Mouse (Mus musculus): Measurements from ENCODE around the gene Aprt. TPM values are rescaled to one million over a fixed set of nuclear protein-coding genes. Genes with fewer than 3 reads are reported as not detected.
A peak's percentile ranks its signal among the peaks of the same experiment; 100 is the strongest.
"Not testable (repeated sequence)": the region's sequence is repeated elsewhere in the genome, so short reads cannot be mapped to it uniquely, and the experiment has no call there.

Gene Aprt
- polyA plus RNA-seq, 1 experiment from 2014 or later, result 195 TPM

- peak overlapping the region; percentile 86 for H3K9ac ChIP-seq (ENCODE audit: low read length)
- H3K9me3 ChIP-seq (ENCODE audit: control insufficient read depth, low read length), result no peaks in the 10 kb centered on the region
- WGBS, result 45% methylated on average over 10 of the region's 10 CpGs
- no peaks in the 10 kb centered on the region for H3K27me3 ChIP-seq (ENCODE audit: control insufficient read depth, insufficient read depth, low read length)
- peak overlapping the region; percentile 66; the same call in 1 of the 2 replicates for H3K4me3 ChIP-seq (ENCODE audit: low read depth, low read length)
- ATAC-seq (ENCODE audit: low FRiP score) (peak; percentile 15), DNase-seq (ENCODE audit: low spot score, missing footprints) (no peak)
- peaks cover 5% of the 10 kb centered on the region for H3K36me3 ChIP-seq (ENCODE audit: control insufficient read depth, insufficient read depth, low read length)
- H3K27ac ChIP-seq (ENCODE audit: low read depth, low read length), result no peak overlapping the region
- peak overlapping the region; percentile 84 for H3K4me2 ChIP-seq
- peaks cover 22% of the 10 kb centered on the region for H3K4me1 ChIP-seq (ENCODE audit: control insufficient read depth, insufficient read depth, low read length)
Observed at GRCm38 (mm10) chr8:122577116-122577515, 407 bp upstream of the Aprt start.

GRCm38 (mm10) chr8:122575735-122576647 is 718 bp downstream of the Aprt start:
- Histone ChIP-seq H3K4me3 (ENCODE audit: low read depth, low read length) (peak overlapping the region; percentile 66), H3K4me2 (peak overlapping the region; percentile 84), H3K27ac (ENCODE audit: low read depth, low read length) (no peak overlapping the region), H3K9ac (ENCODE audit: low read length) (peak overlapping the region; percentile 86), H3K4me1 (ENCODE audit: control insufficient read depth, insufficient read depth, low read length) (peaks cover 22% of the 10 kb centered on the region), H3K27me3 (ENCODE audit: control insufficient read depth, insufficient read depth, low read length) (no peaks in the 10 kb centered on the region), H3K36me3 (ENCODE audit: control insufficient read depth, insufficient read depth, low read length) (peaks cover 16% of the 10 kb centered on the region), H3K9me3 (ENCODE audit: control insufficient read depth, low read length) (no peaks in the 10 kb centered on the region)
- ATAC-seq (ENCODE audit: low FRiP score) (peak; percentile 6; the same call in 1 of the 2 replicates), DNase-seq (ENCODE audit: low spot score, missing footprints) (peak; percentile 97)
- 20% methylated on average over 21 of the region's 21 CpGs for WGBS

- Histone ChIP-seq H3K4me1 (ENCODE audit: control insufficient read depth, insufficient read depth, low read length) (peaks cover 22% of the 10 kb centered on the region), H3K9me3 (ENCODE audit: control insufficient read depth, low read length) (no peaks in the 10 kb centered on the region), H3K27me3 (ENCODE audit: control insufficient read depth, insufficient read depth, low read length) (no peaks in the 10 kb centered on the region), H3K4me2 (peak overlapping the region; percentile 2; the same call in 1 of the 2 replicates), H3K36me3 (ENCODE audit: control insufficient read depth, insufficient read depth, low read length) (peaks cover 17% of the 10 kb centered on the region), H3K27ac (ENCODE audit: low read depth, low read length) (no peak overlapping the region), H3K9ac (ENCODE audit: low read length) (no peak overlapping the region), H3K4me3 (ENCODE audit: low read depth, low read length) (no peak overlapping the region)
- WGBS, result 75% methylated on average over 8 of the region's 8 CpGs
- ATAC-seq (ENCODE audit: low FRiP score), result no peak
- no peak for DNase-seq (ENCODE audit: low spot score, missing footprints)
Observed at GRCm38 (mm10) chr8:122575286-122575685, 1.4 kb downstream of the Aprt start.

- Histone ChIP-seq H3K9ac (ENCODE audit: low read length) (no peak overlapping the region), H3K4me1 (ENCODE audit: control insufficient read depth, insufficient read depth, low read length) (peaks cover 23% of the 10 kb centered on the region), H3K27ac (ENCODE audit: low read depth, low read length) (no peak overlapping the region), H3K27me3 (ENCODE audit: control insufficient read depth, insufficient read depth, low read length) (no peaks in the 10 kb centered on the region), H3K4me2 (no peak overlapping the region; the same call in 1 of the 2 replicates), H3K9me3 (ENCODE audit: control insufficient read depth, low read length) (no peaks in the 10 kb centered on the region), H3K36me3 (ENCODE audit: control insufficient read depth, insufficient read depth, low read length) (peaks cover 22% of the 10 kb centered on the region), H3K4me3 (ENCODE audit: low read depth, low read length) (no peak overlapping the region)
- WGBS, result 51% methylated on average over 10 of the region's 10 CpGs
- DNase-seq (ENCODE audit: low spot score, missing footprints) (peak; percentile 82), ATAC-seq (ENCODE audit: low FRiP score) (no peak)
Observed at GRCm38 (mm10) chr8:122574667-122575251, 1.9 kb downstream of the Aprt start.

- H3K4me2 ChIP-seq, result no peak overlapping the region
- peaks cover 26% of the 10 kb centered on the region for H3K36me3 ChIP-seq (ENCODE audit: control insufficient read depth, insufficient read depth, low read length)
- peaks cover 28% of the 10 kb centered on the region for H3K4me1 ChIP-seq (ENCODE audit: control insufficient read depth, insufficient read depth, low read length)
- H3K4me3 ChIP-seq (ENCODE audit: low read depth, low read length), result no peak overlapping the region
- 71% methylated on average over 3 of the region's 3 CpGs for WGBS
- H3K27me3 ChIP-seq (ENCODE audit: control insufficient read depth, insufficient read depth, low read length), result no peaks in the 10 kb centered on the region
- no peak for ATAC-seq (ENCODE audit: low FRiP score)
- no peak overlapping the region for H3K9ac ChIP-seq (ENCODE audit: low read length)
- no peak for DNase-seq (ENCODE audit: low spot score, missing footprints)
- no peaks in the 10 kb centered on the region for H3K9me3 ChIP-seq (ENCODE audit: control insufficient read depth, low read length)
- H3K27ac ChIP-seq (ENCODE audit: low read depth, low read length), result no peak overlapping the region
Observed at GRCm38 (mm10) chr8:122574264-122574663, 2.4 kb downstream of the Aprt start.

GRCm38 (mm10) chr8:122573577-122573976 is 3.1 kb downstream of the Aprt start:
- DNase-seq (ENCODE audit: low spot score, missing footprints), result peak; percentile 83
- Histone ChIP-seq H3K4me3 (ENCODE audit: low read depth, low read length) (no peak overlapping the region), H3K4me2 (no peak overlapping the region), H3K9me3 (ENCODE audit: control insufficient read depth, low read length) (no peaks in the 10 kb centered on the region), H3K36me3 (ENCODE audit: control insufficient read depth, insufficient read depth, low read length) (peaks cover 26% of the 10 kb centered on the region), H3K9ac (ENCODE audit: low read length) (no peak overlapping the region), H3K4me1 (ENCODE audit: control insufficient read depth, insufficient read depth, low read length) (peaks cover 35% of the 10 kb centered on the region), H3K27me3 (ENCODE audit: control insufficient read depth, insufficient read depth, low read length) (no peaks in the 10 kb centered on the region), H3K27ac (ENCODE audit: low read depth, low read length) (0 out of 2 replicates have a peak overlapping the region, but pooled peaks have one; percentile 25)
- no peak for ATAC-seq (ENCODE audit: low FRiP score)
- 54% methylated on average over 9 of the region's 9 CpGs for WGBS

- not testable (repeated sequence) for DNase-seq (ENCODE audit: low spot score, missing footprints); H3K9me3 ChIP-seq (ENCODE audit: control insufficient read depth, low read length); H3K27me3 ChIP-seq (ENCODE audit: control insufficient read depth, insufficient read depth, low read length); ATAC-seq (ENCODE audit: low FRiP score); H3K4me3 ChIP-seq (ENCODE audit: low read depth, low read length); H3K9ac ChIP-seq (ENCODE audit: low read length); H3K4me2 ChIP-seq
- H3K27ac ChIP-seq (ENCODE audit: low read depth, low read length), result 0 out of 2 replicates have a peak overlapping the region, but pooled peaks have one; percentile 25
- H3K4me1 ChIP-seq (ENCODE audit: control insufficient read depth, insufficient read depth, low read length), result peaks cover 35% of the 10 kb centered on the region
- peaks cover 26% of the 10 kb centered on the region for H3K36me3 ChIP-seq (ENCODE audit: control insufficient read depth, insufficient read depth, low read length)
- 31% methylated on average over 4 of the region's 4 CpGs for WGBS
Observed at GRCm38 (mm10) chr8:122573176-122573575, 3.5 kb downstream of the Aprt start.

- ATAC-seq (ENCODE audit: low FRiP score), result no peak
- Histone ChIP-seq H3K4me3 (ENCODE audit: low read depth, low read length) (no peak overlapping the region), H3K4me2 (no peak overlapping the region), H3K27ac (ENCODE audit: low read depth, low read length) (no peak overlapping the region), H3K27me3 (ENCODE audit: control insufficient read depth, insufficient read depth, low read length) (no peaks in the 10 kb centered on the region), H3K36me3 (ENCODE audit: control insufficient read depth, insufficient read depth, low read length) (peaks cover 26% of the 10 kb centered on the region), H3K4me1 (ENCODE audit: control insufficient read depth, insufficient read depth, low read length) (peaks cover 35% of the 10 kb centered on the region), H3K9ac (ENCODE audit: low read length) (no peak overlapping the region), H3K9me3 (ENCODE audit: control insufficient read depth, low read length) (no peaks in the 10 kb centered on the region)
- 90% methylated on average over 3 of the region's 3 CpGs for WGBS
- DNase-seq (ENCODE audit: low spot score, missing footprints), result no peak
Observed at GRCm38 (mm10) chr8:122572751-122573150, 4.0 kb downstream of the Aprt start.

GRCm38 (mm10) chr8:122571750-122572267 is 4.9 kb downstream of the Aprt start:
- peaks cover 26% of the 10 kb centered on the region for H3K36me3 ChIP-seq (ENCODE audit: control insufficient read depth, insufficient read depth, low read length)

More at GRCm38 (mm10) chr8:122571750-122572267, 4.9 kb downstream of the Aprt start:
- Histone ChIP-seq H3K4me3 (ENCODE audit: low read depth, low read length) (no peak overlapping the region), H3K4me1 (ENCODE audit: control insufficient read depth, insufficient read depth, low read length) (peaks cover 38% of the 10 kb centered on the region), H3K9ac (ENCODE audit: low read length) (no peak overlapping the region), H3K4me2 (no peak overlapping the region), H3K9me3 (ENCODE audit: control insufficient read depth, low read length) (no peaks in the 10 kb centered on the region), H3K27me3 (ENCODE audit: control insufficient read depth, insufficient read depth, low read length) (no peaks in the 10 kb centered on the region), H3K27ac (ENCODE audit: low read depth, low read length) (no peak overlapping the region)
- 96% methylated on average over 17 of the region's 17 CpGs for WGBS
- DNase-seq (ENCODE audit: low spot score, missing footprints), result no peak
- ATAC-seq (ENCODE audit: low FRiP score), result no peak
